In genomic region chr13:23483153-23483552, GRCm38 (mm10) we compare ENCODE assay signal across 26 mouse cellular contexts. TPM values are rescaled to one million over a fixed set of nuclear protein-coding genes. Genes with fewer than 3 reads are reported as not detected.
DNase-seq lines count a peak whose midpoint lies in the region; ATAC-seq and TF ChIP-seq lines count a peak whose summit lies in the region.
"Had no signal": no experiment of that assay in that cellular context is flagged by ENCODE, and none has a peak within 500 bp of the region (broad histone marks: within the 10 kb centered on the region; RNA-seq: fewer than 3 reads in every experiment).

No protein-coding gene starts in this region.

- H3K4me2 ChIP-seq in midbrain, postnatal 0 days (ENCODE audit: low read depth, low read length, poor library complexity, severe bottlenecking) = no peak overlapping the region
- H3K4me2 ChIP-seq: embryonic facial prominence, embryonic 13.5 days; embryonic facial prominence, embryonic 15.5 days; forebrain, embryonic 12.5 days had no signal

- no peaks in the 10 kb centered on the region for H3K36me3 ChIP-seq in MEL (ENCODE audit: control insufficient read depth in 1 of 2, insufficient read depth in 2 of 2, low read length in 2 of 2)
- H3K36me3 ChIP-seq in midbrain, postnatal 0 days (ENCODE audit: insufficient read depth, low read length) = no peaks in the 10 kb centered on the region
- H3K36me3 ChIP-seq: embryonic facial prominence, embryonic 15.5 days; forebrain, embryonic 10.5 days; forebrain, embryonic 12.5 days; G1E had no signal

- no peaks in the 10 kb centered on the region for H3K9me3 ChIP-seq in MEL (replicated peaks; ENCODE audit: insufficient read depth, low read length)
- H3K9me3 ChIP-seq in midbrain, postnatal 0 days (ENCODE audit: low read length) = no peaks in the 10 kb centered on the region
- H3K9me3 ChIP-seq: embryonic facial prominence, embryonic 13.5 days; embryonic facial prominence, embryonic 15.5 days; forebrain, embryonic 10.5 days; forebrain, embryonic 12.5 days; G1E had no signal

- H3K27me3 ChIP-seq in MEL (ENCODE audit: control insufficient read depth in 1 of 2, insufficient read depth in 2 of 2, low read length in 2 of 2) = peaks cover 9 to 19% of the 10 kb centered on the region in 2 experiments
- H3K27me3 ChIP-seq in midbrain, postnatal 0 days (ENCODE audit: insufficient read depth, low read length) = no peaks in the 10 kb centered on the region
- H3K27me3 ChIP-seq: embryonic facial prominence, embryonic 13.5 days; embryonic facial prominence, embryonic 15.5 days; forebrain, embryonic 12.5 days had no signal

- no peaks in the 10 kb centered on the region for H3K79me2 ChIP-seq in MEL (ENCODE audit: control insufficient read depth, insufficient read depth, low read length, poor library complexity)

- intact Hi-C loops in heart, postnatal 14 days (cut with DNase I) = no loop called here

- H3K4me1 ChIP-seq in MEL (ENCODE audit: control insufficient read depth in 1 of 2, insufficient read depth in 2 of 2, low read length in 2 of 2) = no peaks in the 10 kb centered on the region
- no peaks in the 10 kb centered on the region for H3K4me1 ChIP-seq in midbrain, postnatal 0 days (ENCODE audit: insufficient read depth, low read length)
- H3K4me1 ChIP-seq: embryonic facial prominence, embryonic 15.5 days had no signal

- DNase-seq in heart, adult 11 months = peak; percentile 46
- no peak for DNase-seq in heart, postnatal 14 days
- DNase-seq in MEL (ENCODE audit: low read depth, low spot score) = peak; percentile 24
- DNase-seq in midbrain, postnatal 0 days (ENCODE audit: low spot score) = no peak
- no peak for DNase-seq in retina, postnatal 1 day
- DNase-seq: adrenal gland, adult 2 months; adrenal gland, postnatal 10 days; adrenal gland, postnatal 25 days; cerebellum, adult 11 months; cerebellum, adult 18-20 months; cerebellum, adult 8-10 months; cerebellum, adult 9-11 months; cerebellum, postnatal 14 days; cerebellum, postnatal 36 days; embryo, embryonic 11 days had no signal

- no peak overlapping the region for H3K9ac ChIP-seq in MEL (ENCODE audit: control insufficient read depth, low read depth, low read length, poor library complexity, severe bottlenecking)
- H3K9ac ChIP-seq in midbrain, postnatal 0 days (replicated peaks; ENCODE audit: low read length, poor library complexity, severe bottlenecking) = no peak overlapping the region
- H3K9ac ChIP-seq: embryonic facial prominence, embryonic 13.5 days; embryonic facial prominence, embryonic 15.5 days; forebrain, embryonic 12.5 days had no signal

- no peak overlapping the region for H3K4me3 ChIP-seq in MEL (ENCODE audit: control insufficient read depth in 1 of 2, insufficient read depth in 1 of 2, low read depth in 2 of 2, low read length in 2 of 2)
- H3K4me3 ChIP-seq in midbrain, postnatal 0 days (ENCODE audit: low read depth, low read length) = no peak overlapping the region
- H3K4me3 ChIP-seq: embryonic facial prominence, embryonic 13.5 days; embryonic facial prominence, embryonic 15.5 days; erythroblast, embryonic 14.5 days; forebrain, embryonic 10.5 days; forebrain, embryonic 12.5 days had no signal

- no peak for TF ChIP-seq POLR2A in MEL (IDR thresholded peaks at IDR 0.05; ENCODE audit: control insufficient read depth in 1 of 2, insufficient read depth in 1 of 2, low read depth in 1 of 2, low read length in 2 of 2, poor library complexity in 1 of 2)

- 96% methylated on average over 2 of the region's 2 CpGs for WGBS in midbrain, postnatal 0 days

- no peak overlapping the region for H3K27ac ChIP-seq in MEL (ENCODE audit: control insufficient read depth, low read depth, low read length)
- no peak overlapping the region for H3K27ac ChIP-seq in midbrain, postnatal 0 days (ENCODE audit: low read depth, low read length)
- H3K27ac ChIP-seq: embryonic facial prominence, embryonic 13.5 days; embryonic facial prominence, embryonic 15.5 days; forebrain, embryonic 10.5 days; forebrain, embryonic 12.5 days had no signal

- TF ChIP-seq RAD21 in MEL (IDR thresholded peaks at IDR 0.05; ENCODE audit: low read depth, low read length) = no peak

- no peak for TF ChIP-seq CTCF in MEL (IDR thresholded peaks at IDR 0.05 in 2 of 3, conservative IDR thresholded peaks at IDR 0.05 in 1 of 3; ENCODE audit: control insufficient read depth in 1 of 3, insufficient read depth in 1 of 3, low read depth in 2 of 3, low read length in 3 of 3, poor library complexity in 1 of 3, severe bottlenecking in 1 of 3)
- no peak for TF ChIP-seq CTCF in midbrain, postnatal 0 days (IDR thresholded peaks at IDR 0.05)

- ATAC-seq in megakaryocyte progenitor cell, adult 5-6 weeks (replicated peaks; ENCODE audit: poor library complexity) = peak; percentile 52
- no peak for ATAC-seq in midbrain, postnatal 0 days (ENCODE audit: low FRiP score)
- ATAC-seq: forebrain, embryonic 14.5 days; forebrain, embryonic 16.5 days had no signal

- no peak for TF ChIP-seq EP300 in MEL (IDR thresholded peaks at IDR 0.05; ENCODE audit: low read depth in 1 of 2, low read length in 2 of 2)

TF ChIP-seq in MEL, 35 proteins besides CTCF, POLR2A, EP300 and RAD21:
- TF ChIP-seq MAX (IDR thresholded peaks at IDR 0.05; ENCODE audit: low read length) (no peak), MAZ (IDR thresholded peaks at IDR 0.05; ENCODE audit: low read depth, low read length) (no peak), CHD2 (IDR thresholded peaks at IDR 0.05; ENCODE audit: low read length) (no peak), MEF2A (IDR thresholded peaks at IDR 0.05; ENCODE audit: extremely low read depth, insufficient replicate concordance, low read depth, low read length, poor library complexity, severe bottlenecking) (no peak), ELF1 (IDR thresholded peaks at IDR 0.05; ENCODE audit: low read depth, low read length) (no peak), SMC3 (IDR thresholded peaks at IDR 0.05; ENCODE audit: low read depth, low read length) (no peak), ETS1 (IDR thresholded peaks at IDR 0.05; ENCODE audit: low read depth, low read length) (no peak), SIN3A (IDR thresholded peaks at IDR 0.05; ENCODE audit: low read length) (no peak), TAL1 (IDR thresholded peaks at IDR 0.05; ENCODE audit: low read length) (no peak), CHD1 (IDR thresholded peaks at IDR 0.05; ENCODE audit: low read depth, low read length) (no peak)

RNA-seq across cellular contexts. Expression of gene Btn2a2, which starts 5.5 kb away (rescaled TPM):
- total RNA-seq in heart, postnatal 14 days (2021) = not detected
- total RNA-seq in MEL (2012; rRNA removed) = not detected in 2 replicates
- not detected for polyA plus RNA-seq in MEL (2012; ENCODE audit: insufficient read depth in 1 of 2, insufficient read length in 2 of 2, low read depth in 1 of 2, low replicate concordance in 2 of 2, missing spikeins in 1 of 2)
- not detected in 2 replicates for total RNA-seq in megakaryocyte progenitor cell, adult 5-6 weeks (2015)
- total RNA-seq in megakaryocyte progenitor cell, adult 5-6 weeks (2017) = 0.17 TPM in 1 of 2 replicates, not detected in the other
- total RNA-seq in midbrain, postnatal 0 days (2014; rRNA removed) = 0.16 TPM in 1 of 2 replicates, not detected in the other
- not detected in 2 replicates for polyA plus RNA-seq in midbrain, postnatal 0 days (2015; fragmentation: Nextera tagmentation; extraction: Ambion mirVana)
- total RNA-seq: adrenal gland, adult 2 months; adrenal gland, postnatal 10 days; adrenal gland, postnatal 25 days; common myeloid progenitor, adult 5-6 weeks had no signal
- polyA plus RNA-seq: adrenal gland, adult 2 months; erythroblast, embryonic 14.5 days; G1E had no signal

RNA-seq across cellular contexts. Expression of gene Btn1a1, which starts 17.5 kb away (rescaled TPM):
- not detected for total RNA-seq in heart, postnatal 14 days (2021)
- 0.07 TPM in 1 of 2 replicates, not detected in the other for total RNA-seq in MEL (2012; rRNA removed)
- polyA plus RNA-seq in MEL (2012; ENCODE audit: insufficient read depth in 1 of 2, insufficient read length in 2 of 2, low read depth in 1 of 2, low replicate concordance in 2 of 2, missing spikeins in 1 of 2) = under 1 TPM in 1 of 2 experiments, not detected in 1; 0.25 TPM
- total RNA-seq in megakaryocyte progenitor cell, adult 5-6 weeks (2015) = not detected in 2 replicates
- total RNA-seq in megakaryocyte progenitor cell, adult 5-6 weeks (2017) = not detected in 2 replicates
- total RNA-seq in midbrain, postnatal 0 days (2014; rRNA removed) = 0.05 TPM in 1 of 2 replicates, not detected in the other
- 0.04 and 0.07 TPM in 2 replicates for polyA plus RNA-seq in midbrain, postnatal 0 days (2015; fragmentation: Nextera tagmentation; extraction: Ambion mirVana)
- total RNA-seq: adrenal gland, adult 2 months; adrenal gland, postnatal 25 days; common myeloid progenitor, adult 5-6 weeks had no signal
- polyA plus RNA-seq: adrenal gland, adult 2 months; C2C12; embryonic facial prominence, embryonic 13.5 days; embryonic facial prominence, embryonic 15.5 days; forebrain, embryonic 10.5 days; forebrain, embryonic 14.5 days had no signal

RNA-seq across cellular contexts. Expression of gene Hist1h4h, which starts 47.7 kb away (rescaled TPM):
- 100 to 1,000 TPM; 465 to 538 TPM for total RNA-seq in heart, postnatal 14 days (2021)
- total RNA-seq in MEL (2012; rRNA removed) = 5,750 and 5,753 TPM in 2 replicates
- polyA plus RNA-seq in MEL (2012; ENCODE audit: insufficient read depth in 1 of 2, insufficient read length in 2 of 2, low read depth in 1 of 2, low replicate concordance in 2 of 2, missing spikeins in 1 of 2) = 1 to 10 TPM in 1 of 2 experiments, not detected in 1; 9.9 TPM
- 57.4 and 61.0 TPM in 2 replicates for total RNA-seq in megakaryocyte progenitor cell, adult 5-6 weeks (2015)
- total RNA-seq in megakaryocyte progenitor cell, adult 5-6 weeks (2017) = 855 and 1,026 TPM in 2 replicates
- total RNA-seq in midbrain, postnatal 0 days (2014; rRNA removed) = 1,176 and 1,474 TPM in 2 replicates
- polyA plus RNA-seq in midbrain, postnatal 0 days (2015; fragmentation: Nextera tagmentation; extraction: Ambion mirVana) = 3.9 and 4.0 TPM in 2 replicates

RNA-seq across cellular contexts. Expression of gene Hist1h2af, which starts 50.6 kb away (rescaled TPM):
- 100 to 1,000 TPM in 1 of 2 experiments, 10 to 100 TPM in 1; 49.0 to 131 TPM for total RNA-seq in heart, postnatal 14 days (2021)
- total RNA-seq in MEL (2012; rRNA removed) = 939 and 1,000 TPM in 2 replicates
- polyA plus RNA-seq in MEL (2012; ENCODE audit: insufficient read depth in 1 of 2, insufficient read length in 2 of 2, low read depth in 1 of 2, low replicate concordance in 2 of 2, missing spikeins in 1 of 2) = 10 to 100 TPM in 1 of 2 experiments, not detected in 1; 64.3 TPM
- total RNA-seq in megakaryocyte progenitor cell, adult 5-6 weeks (2015) = 36.0 and 48.7 TPM in 2 replicates
- 1,885 and 2,197 TPM in 2 replicates for total RNA-seq in megakaryocyte progenitor cell, adult 5-6 weeks (2017)
- total RNA-seq in midbrain, postnatal 0 days (2014; rRNA removed) = 52.3 and 293 TPM in 2 replicates
- 0.54 and 1.5 TPM in 2 replicates for polyA plus RNA-seq in midbrain, postnatal 0 days (2015; fragmentation: Nextera tagmentation; extraction: Ambion mirVana)
- polyA plus RNA-seq: forebrain, embryonic 16.5 days had no signal

RNA-seq across cellular contexts. Expression of gene Hist1h3g, which starts 52.1 kb away (rescaled TPM):
- 10 to 100 TPM; 13.1 to 34.3 TPM for total RNA-seq in heart, postnatal 14 days (2021)
- total RNA-seq in MEL (2012; rRNA removed) = 441 and 728 TPM in 2 replicates
- 1 to 10 TPM in 1 of 2 experiments, not detected in 1; 5.2 TPM for polyA plus RNA-seq in MEL (2012; ENCODE audit: insufficient read depth in 1 of 2, insufficient read length in 2 of 2, low read depth in 1 of 2, low replicate concordance in 2 of 2, missing spikeins in 1 of 2)
- 212 and 246 TPM in 2 replicates for total RNA-seq in megakaryocyte progenitor cell, adult 5-6 weeks (2015)
- 210 and 363 TPM in 2 replicates for total RNA-seq in megakaryocyte progenitor cell, adult 5-6 weeks (2017)
- 99.4 and 262 TPM in 2 replicates for total RNA-seq in midbrain, postnatal 0 days (2014; rRNA removed)
- polyA plus RNA-seq in midbrain, postnatal 0 days (2015; fragmentation: Nextera tagmentation; extraction: Ambion mirVana) = not detected in 2 replicates

Comparison
In these comparisons a context has a peak if more than half of its experiments do, and no peak if none do; other contexts are left out.
1. DNase-seq: peak in heart, adult 11 months (single experiment) and MEL (single experiment); none in heart, postnatal 14 days (0 of 2), midbrain, postnatal 0 days (single experiment) and retina, postnatal 1 day (single experiment).